Mouse (Mus musculus) lung, postnatal 0 days (tissue): ENCODE results near the gene Aco2.

ENCODE experiments used
- CTCF ChIP-seq: IDR thresholded peaks from 2 replicates; pipeline ENCODE4 v1.5.1; 2016; ENCODE audit warnings: antibody characterized with exemption, mild to moderate bottlenecking
- EP300 ChIP-seq: IDR thresholded peaks from 2 replicates; pipeline ENCODE4 v1.6.1; 2016; ENCODE audit warnings: antibody characterized with exemption, mild to moderate bottlenecking, control low read depth

DNA sequence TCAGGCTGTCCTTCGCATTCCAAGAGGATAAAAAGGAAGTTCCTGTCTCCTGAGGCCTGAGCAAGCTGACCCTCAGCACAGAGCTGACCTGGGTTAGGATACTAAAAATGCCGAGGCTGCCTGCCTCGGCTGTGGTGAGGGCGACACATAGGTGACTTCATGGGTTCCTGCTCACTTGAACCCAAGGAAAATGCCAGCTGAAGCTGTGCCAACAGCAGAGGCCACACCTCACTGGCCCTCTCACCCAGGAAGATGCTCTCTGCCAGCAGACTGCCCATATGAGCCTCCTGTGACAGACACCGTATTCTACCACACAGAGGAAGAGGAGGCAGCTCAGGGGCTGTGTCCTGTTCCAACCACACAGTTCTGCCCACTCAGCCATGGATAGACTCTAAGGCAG, 47.0 kb downstream of the Aco2 start:
- TF ChIP-seq CTCF (no peak), EP300 (no peak)
